Mouse (Mus musculus): ENCODE data around the gene Dmbt1.
A peak's percentile ranks its signal among the peaks of the same experiment; 100 is the strongest.
"Not testable (repeated sequence)": the region's sequence is repeated elsewhere in the genome, so short reads cannot be mapped to it uniquely, and the experiment has no call there.

Gene Dmbt1

DNA sequence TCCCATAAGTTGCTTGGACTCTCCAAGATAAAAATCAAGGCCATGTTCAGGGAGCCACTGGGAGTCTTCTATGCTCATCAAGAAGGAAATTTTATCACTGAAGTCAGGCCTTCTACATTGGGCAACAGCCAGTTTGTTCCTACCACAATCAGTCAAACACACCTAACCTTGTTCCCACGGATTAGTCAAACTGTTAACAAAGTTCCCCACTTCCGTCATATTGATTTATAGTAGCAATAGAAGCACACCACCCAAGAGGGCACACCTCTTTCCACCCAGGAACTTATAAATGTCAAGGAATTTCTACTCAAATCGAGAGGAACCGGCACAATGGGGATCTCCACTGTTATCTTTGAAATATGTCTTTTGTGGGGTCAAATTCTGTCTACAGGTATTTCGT is at the start of gene Dmbt1:
TSS of gene Dmbt1 (plus strand) at position 299 of the 400 bp plus-strand sequence.
- no peak for DNase-seq (ENCODE audit: low spot score in 2 of 2)

DNA sequence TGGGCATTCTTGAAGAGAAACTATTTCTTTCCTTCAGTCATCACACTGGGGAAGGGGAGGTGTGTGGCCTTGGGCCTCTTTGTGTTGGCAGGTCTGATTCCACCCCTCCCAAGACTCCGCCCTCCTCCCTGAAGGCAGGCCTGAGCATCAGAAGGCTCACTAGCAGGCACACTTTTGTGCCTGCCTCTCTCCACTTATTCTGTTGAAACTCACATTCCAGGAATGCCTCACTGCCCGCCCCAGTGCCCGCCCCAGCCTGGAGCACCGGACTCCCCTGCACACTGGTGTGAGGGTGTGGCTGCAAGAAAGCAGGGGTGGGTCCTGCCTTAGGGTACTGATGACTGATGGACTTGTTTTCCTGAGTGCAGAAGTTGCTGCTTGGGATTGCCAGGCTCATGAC is 49.5 kb upstream of the Dmbt1 start:
- DNase-seq (ENCODE audit: low spot score in 2 of 2) = peak in 1 of 2 experiments; percentile 30

DNA sequence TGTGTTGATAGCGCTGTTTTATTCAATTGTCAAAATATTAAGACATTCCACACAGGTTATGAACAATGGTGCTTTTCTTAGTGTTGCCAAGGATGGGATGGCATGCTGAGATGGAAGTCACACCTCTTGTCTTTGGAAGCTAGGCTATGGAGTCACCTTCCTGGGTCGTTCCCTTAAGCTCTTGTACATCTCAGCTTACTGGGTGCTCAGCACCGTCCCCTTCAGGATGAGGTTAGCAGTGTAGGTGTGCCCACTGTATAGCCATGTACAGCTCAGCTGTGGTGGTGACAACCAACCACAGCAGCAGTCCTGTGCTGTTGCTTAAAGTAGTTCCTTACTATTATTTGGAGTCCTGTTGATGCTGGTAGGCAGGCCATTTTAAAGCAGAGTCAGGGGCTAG is 49.0 kb upstream of the Dmbt1 start:
- DNase-seq (ENCODE audit: low spot score in 2 of 2) = no peak

DNA sequence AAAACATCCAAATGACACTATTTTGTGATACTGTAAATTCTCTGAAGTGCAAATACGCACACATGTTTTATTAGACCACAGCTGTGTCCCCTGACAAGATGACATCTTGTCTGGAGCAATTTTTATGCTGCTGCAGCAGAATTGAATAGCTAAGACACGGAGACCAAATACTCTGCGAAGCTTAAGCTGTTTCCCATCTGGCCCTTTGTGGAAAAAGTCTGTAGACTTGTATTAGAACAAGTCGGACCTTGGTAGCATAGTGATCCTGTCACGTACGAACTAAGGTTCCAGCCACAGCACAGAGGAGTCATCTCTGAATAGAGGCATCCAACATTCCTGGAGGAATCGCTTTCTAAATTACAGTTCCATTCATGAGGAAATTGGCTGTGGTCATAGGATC is 47.6 kb upstream of the Dmbt1 start:
- no peak for DNase-seq (ENCODE audit: low spot score in 2 of 2)

DNA sequence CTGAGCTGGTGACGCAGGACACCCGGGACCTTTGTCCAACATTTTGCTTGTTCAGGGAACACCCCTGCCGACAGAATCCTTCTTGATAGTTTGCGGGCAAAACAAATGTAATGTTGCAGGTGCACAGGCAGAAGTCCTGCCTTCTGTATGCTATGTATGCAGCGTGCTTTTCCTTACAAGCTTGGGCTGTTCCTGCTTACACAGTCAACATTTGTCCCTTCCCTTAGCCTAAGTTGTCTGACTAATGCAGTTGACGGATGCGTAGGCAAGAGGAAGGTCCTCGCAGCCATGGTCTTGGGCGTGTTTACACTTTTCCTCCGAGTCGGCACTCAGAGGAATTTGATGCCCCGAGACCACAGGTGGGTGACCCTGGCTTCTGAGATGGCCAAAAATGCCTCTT is 46.7 kb upstream of the Dmbt1 start:
- no peak for DNase-seq (ENCODE audit: low spot score in 2 of 2)

DNA sequence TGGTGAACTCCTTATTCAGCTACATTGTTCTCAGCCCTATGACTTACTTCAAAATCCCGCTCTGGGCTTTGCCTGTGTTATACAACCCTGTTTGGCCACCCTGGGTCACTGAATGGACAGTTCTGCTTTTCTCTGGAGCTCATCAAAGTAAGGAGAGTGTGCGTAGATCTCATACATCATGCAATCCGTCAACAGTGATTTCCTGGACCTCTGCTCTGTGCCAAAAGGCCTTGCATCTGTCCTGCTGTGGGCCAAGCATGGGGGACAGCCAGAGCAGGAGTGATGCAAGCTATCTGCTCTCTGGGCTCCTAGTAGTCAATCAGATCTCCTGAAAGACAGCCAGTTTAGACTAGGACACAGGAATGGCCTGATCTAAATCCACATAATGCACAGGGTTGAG is 46.1 kb upstream of the Dmbt1 start:
- no peak for DNase-seq (ENCODE audit: low spot score in 2 of 2)

DNA sequence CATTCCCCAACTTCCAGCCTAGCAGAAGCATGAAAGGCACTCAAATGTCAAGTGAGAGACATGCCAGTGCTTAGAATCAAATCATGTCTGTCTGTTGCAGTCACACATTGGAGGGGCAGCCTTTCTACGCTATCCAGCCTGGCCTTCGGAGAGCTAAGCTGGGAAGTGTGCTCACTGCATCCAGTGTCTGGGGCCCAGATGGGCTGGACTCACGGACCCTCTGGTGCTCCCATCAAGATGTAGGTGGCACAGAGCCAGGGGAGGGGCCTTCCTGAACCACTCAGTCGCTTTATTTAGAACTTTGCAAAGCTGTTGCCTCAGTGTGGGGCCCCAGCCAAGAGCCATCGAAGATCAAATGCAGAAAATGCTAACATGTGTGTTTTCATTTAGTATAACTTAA is 43.7 kb upstream of the Dmbt1 start:
- DNase-seq (ENCODE audit: low spot score in 2 of 2) = no peak

DNA sequence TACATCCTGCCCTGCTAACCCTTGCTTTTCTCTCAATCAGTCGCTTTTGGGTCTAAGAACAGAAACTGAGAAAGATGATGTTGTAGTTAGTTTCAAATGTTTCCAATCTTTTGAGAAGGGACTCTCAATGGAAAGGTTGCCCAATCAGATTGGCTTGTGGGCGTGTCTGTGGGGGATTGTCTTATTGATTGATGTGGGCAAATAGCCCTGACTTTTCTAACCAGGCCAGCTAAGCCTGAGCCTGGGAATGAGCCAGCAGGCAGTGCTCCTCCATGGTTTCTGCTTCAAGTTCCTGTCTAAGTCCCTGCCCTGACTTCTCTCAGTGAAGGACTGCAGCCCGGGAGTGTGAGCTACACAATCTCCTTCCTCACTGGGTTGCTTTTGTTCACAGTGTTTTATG is 42.5 kb upstream of the Dmbt1 start:
- DNase-seq (ENCODE audit: low spot score in 2 of 2) = no peak

DNA sequence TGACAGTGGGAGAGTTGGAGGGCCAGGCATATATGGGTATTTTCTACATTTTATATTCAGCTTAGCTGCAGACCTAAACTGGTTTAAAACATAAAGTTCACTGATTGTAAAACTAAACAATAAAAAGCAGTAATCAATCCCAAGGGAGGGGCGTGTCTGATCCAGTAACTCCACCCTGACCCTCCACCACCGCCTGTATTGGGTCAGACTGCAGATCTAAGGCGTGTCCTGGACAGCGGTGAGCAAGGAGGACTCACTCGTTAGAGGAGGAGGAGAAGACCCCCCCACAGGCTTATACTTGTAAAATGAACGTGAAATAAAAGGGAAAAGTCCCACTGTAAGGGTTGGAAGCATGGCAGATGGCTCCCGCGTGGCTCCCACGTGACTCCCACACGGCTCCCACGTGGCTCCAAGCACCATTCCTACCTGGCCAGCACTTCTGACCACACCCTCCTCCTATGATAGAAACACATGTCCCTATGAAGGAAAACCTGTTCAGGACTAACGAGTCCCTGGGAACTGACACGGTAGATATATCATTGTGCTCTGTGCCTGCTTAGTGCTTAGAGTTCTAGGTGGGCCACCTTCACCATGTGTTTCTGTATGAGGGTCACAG is 40.6 kb upstream of the Dmbt1 start:
- DNase-seq (ENCODE audit: low spot score in 2 of 2) = no peak

DNA sequence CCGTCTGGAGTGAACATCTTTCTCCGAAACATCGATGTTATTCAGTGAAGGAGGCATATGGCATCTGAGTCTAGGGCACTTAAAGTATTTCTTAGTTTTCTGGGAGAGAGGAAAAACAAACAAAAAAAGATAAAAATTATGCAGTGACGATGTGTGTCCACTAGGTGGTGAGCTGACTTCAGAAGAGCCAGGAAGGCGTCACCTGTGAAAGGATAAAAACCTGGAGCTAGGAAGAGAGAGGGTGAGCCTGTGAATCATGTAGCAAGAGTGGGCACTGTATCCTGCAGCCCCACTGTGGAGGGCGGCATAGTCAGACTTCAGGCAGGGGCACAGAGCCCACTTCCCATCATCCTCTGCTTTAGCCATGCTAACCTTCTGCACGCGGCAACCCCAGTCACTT is 37.9 kb upstream of the Dmbt1 start:
- DNase-seq (ENCODE audit: low spot score in 2 of 2) = no peak

DNA sequence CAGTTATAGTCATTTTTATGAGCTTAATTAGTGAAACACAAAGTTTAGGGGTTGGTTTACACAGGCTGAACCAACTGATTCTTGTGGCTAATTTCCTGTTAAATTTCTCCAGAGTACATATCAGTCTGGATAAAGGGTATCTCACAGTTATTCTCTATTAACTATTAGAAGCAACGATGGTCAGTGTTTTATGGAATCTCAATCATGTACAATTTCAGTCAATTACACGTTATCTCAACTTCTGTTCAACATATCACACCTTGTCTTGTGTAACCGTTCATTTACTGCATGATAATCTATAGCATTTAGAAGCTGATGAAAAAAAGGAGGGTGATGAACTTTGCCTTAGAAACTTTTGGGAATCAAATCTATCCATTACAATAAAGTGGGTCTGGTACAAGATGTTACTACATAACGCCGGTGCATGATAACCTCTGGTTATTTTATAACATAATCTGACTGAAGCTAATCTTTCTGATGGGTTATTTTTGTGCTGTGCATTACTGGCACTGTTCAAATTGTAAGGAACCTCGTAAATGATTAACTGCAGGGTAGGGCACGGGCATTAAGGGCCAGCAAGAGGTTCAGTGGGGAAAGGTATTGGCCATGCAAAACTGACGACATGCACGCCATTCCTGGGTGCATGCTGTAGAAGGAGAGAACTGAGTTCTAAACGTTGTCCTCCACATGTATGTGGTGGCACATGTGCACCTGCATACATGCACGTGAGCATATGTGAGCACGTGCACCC is 29.7 kb upstream of the Dmbt1 start:
- DNase-seq (ENCODE audit: low spot score in 2 of 2) = no peak

DNA sequence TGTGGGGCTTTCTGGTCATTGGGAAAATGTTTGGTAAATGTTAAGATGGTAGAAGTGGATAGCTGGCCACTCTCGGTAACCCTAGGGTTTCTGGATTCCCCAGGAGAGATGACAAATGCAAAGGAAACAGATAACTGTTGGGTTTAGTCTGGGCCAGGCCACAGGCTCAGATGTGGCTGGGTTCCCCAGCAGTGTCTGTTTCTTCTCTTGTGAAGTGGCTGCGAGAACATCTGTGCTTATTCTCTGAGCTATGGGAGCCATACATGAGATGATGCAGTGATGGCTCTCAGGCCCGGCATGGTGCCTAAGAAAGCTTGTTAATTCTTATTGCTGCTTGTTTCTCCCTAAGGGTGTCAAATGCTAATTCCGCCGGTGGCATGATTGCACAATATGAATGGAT is 27.8 kb upstream of the Dmbt1 start:
- DNase-seq (ENCODE audit: low spot score in 2 of 2) = no peak

DNA sequence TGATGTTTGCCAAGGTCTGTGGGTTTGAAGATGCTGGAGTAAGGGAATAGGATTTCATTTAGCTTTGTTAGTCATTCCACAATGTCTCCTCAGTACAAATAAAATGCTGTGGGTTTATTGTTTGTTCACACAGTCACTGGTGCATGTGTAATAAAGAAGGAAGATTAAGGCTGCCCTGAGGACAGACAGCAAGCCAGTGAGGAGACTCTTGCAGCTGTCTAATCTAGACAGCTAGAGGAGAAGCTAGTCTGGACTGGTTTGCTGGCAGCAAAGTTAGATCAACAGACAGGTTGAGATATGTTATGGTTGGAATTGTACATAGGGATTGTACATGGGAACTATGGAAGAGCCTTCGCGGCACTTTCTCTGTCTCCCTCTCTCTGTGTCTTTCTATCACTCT is 24.6 kb upstream of the Dmbt1 start:
- DNase-seq (ENCODE audit: low spot score in 2 of 2) = no peak

DNA sequence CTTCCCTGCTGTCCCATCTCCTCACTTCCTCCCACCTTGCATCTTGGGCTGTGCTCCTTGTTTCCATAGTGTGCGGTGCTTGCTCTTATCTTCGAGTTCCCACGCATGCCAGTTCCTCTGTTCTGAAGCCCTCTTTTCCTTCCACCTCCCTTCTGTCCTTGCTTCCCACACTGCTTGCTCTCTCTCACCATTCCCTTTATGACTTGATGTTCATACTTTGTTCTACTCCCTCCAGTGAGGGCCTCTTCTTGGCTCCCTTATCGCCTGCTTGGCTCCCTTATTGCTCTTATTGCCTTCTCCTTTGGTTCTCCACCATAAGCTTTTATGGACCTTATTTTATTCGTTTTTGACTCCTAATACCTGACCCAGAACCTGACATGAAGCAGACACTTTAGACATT is 22.7 kb upstream of the Dmbt1 start:
- no peak for DNase-seq (ENCODE audit: low spot score in 2 of 2)

DNA sequence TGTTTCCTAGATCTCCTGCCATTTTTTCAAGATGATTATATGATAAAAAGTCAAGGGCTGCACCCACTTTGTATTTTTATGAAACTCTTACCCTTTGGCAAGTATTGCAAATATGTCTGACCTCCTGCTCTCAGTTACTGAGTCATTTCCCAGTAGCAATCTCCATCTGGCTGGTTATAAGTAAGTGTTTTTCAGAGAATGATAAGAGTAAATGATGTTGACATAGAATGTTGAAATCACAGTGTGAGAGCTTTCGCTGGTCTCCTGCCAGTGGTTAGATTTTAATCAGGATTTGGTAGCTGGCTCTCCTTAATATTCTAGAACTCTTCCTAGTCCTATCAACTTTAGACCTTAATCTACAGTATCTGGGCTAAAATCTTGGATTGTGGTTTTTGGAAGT is 20.0 kb upstream of the Dmbt1 start:
- DNase-seq (ENCODE audit: low spot score in 2 of 2) = peak in 1 of 2 experiments; percentile 6

DNA sequence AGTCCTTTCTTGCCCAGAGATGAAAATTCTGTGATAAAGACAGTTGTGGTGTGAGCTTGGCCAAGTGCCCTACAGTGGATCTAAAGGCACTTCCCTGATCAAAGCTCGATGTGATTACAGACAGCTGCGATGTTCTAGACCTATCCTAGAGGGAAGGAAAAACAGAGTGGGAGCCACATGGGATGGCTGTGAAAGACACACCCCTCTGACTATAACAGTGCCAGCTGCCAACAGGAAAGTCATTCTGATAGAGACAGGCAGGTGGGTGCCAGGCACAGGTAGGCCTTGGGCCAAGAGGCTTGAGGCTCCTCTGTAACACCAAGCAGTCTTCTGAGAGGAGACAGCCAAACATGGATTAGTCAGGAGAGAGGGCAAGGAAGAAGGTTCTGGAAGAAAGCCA is 12.7 kb upstream of the Dmbt1 start:
- DNase-seq (ENCODE audit: low spot score in 2 of 2) = no peak

DNA sequence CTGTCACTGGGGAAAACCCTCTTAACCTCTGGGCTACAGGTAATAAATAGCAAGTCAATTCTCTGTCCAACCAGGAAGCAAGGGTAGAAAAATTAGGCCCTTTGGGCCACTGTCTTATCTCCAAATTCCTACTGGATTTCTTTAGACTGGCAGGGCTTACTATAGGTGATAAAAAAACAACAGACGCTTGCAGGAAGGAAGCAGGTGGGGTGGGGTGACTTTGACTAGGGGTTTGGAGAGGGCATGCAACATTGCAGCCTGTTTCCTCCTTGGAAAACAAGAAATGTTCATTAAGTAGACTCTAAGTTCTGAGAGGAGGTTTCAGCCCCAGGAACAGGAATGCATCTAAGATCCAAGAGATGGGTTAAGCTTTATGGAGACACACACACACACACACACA is 7.0 kb upstream of the Dmbt1 start:
- DNase-seq (ENCODE audit: low spot score in 2 of 2) = no peak

DNA sequence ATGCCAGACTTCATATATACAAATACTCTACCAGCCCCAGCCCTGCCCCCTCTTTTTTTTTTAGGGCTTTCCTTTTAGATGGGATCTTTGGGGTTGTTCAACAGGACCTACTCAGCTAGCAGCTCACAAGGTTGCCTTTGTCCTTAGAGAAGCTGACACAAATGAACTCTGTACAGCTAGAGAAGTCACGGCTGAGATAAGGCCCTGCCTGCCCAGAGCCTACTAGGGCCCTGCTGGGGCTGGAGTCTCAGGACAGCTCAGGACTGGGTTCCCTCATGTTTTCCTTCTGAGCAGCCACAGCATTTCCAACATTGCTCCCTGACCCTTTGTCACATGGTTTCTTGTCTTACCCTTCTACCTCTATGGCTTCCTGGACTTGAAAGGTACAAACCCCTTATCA is 4.3 kb upstream of the Dmbt1 start:
- DNase-seq (ENCODE audit: low spot score in 2 of 2) = no peak

DNA sequence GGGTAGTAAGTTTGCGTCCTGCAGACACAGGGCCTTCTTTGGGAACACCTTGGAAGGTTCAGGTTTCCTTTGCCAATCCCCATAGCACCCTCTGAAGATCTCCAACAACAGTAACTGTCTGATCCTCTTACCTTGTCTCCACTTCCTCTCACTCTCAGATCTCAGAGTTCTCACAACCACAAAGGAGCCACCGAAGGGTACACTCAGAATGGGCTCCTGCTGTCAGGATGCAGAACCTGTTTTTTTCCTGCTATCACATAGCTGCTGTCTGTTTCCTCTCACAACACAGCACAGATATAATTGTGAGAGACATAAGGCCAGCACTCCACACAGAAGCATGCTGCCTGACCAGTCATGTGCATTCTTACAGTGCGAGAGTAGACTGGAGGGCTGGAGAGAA is 4.5 kb downstream of the Dmbt1 start:
- DNase-seq (ENCODE audit: low spot score in 2 of 2) = no peak

DNA sequence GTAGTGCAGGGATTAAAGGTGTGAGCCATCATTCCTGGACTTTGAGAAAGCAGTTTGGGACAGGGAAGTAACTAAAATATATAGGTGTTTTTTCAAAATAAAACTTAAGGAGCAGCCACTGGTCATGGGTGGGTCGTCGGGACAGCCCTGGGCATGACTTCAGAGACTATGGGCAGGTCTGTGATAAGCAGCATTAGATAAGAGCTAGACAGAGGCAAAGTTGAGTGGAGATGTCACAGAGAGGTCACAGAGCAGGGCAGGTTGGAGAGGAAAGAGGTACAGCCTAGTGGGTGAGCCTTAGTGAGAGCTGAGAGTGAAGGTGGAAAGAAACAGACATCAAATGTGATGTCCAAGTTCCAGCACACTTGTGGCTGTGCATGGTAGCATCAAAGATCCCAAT is 5.2 kb downstream of the Dmbt1 start:
- DNase-seq (ENCODE audit: low spot score in 2 of 2) = no peak

DNA sequence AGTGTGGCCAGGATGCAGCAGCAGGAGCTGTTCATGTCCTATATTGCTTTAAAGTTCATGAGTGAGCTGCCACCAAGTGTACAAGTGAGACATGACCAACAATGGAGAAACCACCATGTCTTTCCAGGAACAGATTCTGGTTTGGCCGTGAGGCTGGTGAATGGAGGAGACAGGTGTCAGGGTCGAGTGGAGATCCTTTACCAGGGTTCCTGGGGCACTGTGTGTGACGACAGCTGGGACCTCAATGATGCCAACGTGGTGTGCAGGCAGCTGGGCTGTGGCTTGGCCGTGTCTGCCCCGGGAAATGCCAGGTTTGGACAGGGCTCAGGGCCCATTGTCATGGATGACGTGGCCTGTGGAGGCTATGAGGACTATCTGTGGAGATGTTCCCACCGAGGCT is 8.9 kb downstream of the Dmbt1 start:
- DNase-seq (ENCODE audit: low spot score in 2 of 2) = not testable (repeated sequence)

DNA sequence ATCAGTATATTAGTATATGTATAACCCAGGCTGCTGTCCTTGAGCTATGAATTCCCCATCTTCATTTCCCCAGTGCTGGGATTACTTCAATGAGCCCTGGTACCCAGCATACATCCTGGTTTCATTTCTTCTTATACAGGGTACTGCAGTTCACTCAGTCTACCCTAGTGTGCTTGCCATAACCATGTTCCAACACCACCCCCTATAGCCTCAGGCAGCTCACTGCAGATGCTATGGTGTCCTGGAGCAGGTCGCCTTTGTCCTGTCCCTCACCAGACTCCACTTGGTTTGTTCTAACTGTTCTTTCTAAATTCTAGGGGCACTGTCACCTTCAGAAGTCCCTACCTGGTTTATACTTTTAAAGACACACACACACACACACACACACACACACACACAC is 10.8 kb downstream of the Dmbt1 start:
- DNase-seq (ENCODE audit: low spot score in 2 of 2) = no peak

DNA sequence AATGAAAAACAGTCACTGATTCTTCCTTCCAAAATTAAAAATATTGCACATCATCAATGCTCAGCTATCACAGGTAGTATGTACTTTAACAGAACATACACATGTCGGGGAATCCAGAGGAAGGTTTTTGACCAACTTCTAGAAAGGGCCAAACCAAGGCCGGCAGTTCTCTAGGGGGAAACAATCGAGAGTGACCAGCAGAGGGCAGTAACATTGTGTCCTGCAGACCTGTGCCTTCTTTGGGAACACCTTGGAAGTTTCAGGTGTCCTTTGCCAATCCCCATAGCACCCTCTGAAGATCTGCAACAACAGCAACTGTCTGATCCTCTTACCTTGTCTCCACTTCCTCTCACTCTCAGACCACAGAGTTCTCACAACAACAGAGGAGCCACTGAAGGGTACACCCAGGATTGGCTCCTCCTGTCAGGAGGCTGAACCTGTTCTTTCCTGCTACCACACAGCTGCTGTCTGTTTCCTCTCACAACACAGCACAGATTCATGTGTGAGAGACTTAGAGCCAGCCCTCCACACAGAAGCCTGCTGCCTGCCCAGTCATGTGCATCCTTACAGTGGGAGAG is 13.5 kb downstream of the Dmbt1 start:
- DNase-seq (ENCODE audit: low spot score in 2 of 2) = not testable (repeated sequence)
